Mouse (Mus musculus): Measurements from ENCODE around the gene Slc16a6.
A peak's percentile ranks its signal among the peaks of the same experiment; 100 is the strongest.
"Not testable (repeated sequence)": the region's sequence is repeated elsewhere in the genome, so short reads cannot be mapped to it uniquely, and the experiment has no call there.

The Slc16a6 gene

GRCm38 (mm10) chr11:109473171-109474085 lies at the start of gene Slc16a6, which contains the start of gene Arsg:
TSS of gene Slc16a6 (minus strand) at chr11:109473598.
TSS of gene Arsg (plus strand) at chr11:109473374.
- DNase-seq, result peak; percentile 88

DNA sequence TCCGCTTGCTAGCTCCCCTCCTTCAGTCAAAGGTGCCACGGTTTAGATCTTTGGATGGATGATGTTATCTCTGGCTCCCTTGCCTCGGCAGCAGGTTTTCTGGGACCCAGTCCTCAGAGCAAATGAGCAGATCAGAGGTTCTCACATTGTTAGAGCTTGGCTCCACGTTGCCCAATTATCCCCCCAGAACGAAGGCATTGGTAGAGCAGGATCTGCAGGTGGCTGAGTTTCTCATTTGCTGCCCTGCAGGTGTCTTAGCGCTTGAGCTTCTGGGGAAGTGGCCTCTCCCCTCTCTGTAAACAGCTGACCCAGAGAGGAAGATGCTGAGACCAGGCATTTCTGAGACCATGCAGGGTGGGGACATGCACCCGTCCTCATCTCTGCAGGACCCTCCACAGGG lies 47.6 kb upstream of the Slc16a6 start:
- DNase-seq, result no peak

- DNase-seq, result no peak
These were observed 44.4 kb upstream of the Slc16a6 start for GRCm38 (mm10) chr11:109517816-109518215.

DNA sequence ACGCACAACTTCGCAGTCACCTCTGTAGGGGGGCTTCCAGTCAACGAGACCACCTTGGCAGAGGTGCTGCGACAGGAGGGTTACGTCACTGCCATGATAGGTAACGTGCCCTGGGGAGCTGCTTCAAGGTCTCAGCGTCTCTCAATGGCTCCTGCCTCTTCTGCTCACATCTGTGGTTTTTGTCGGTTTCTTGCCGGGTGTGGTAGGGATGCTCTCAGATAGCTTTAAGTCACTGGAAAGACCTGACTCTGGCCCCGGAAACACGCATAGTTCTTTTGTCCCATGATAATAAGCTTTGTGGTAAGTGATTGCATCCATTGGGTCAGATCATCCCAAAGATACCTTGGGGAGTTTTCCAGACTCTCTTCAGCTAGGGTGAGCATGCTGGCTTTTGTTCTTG lies 43.9 kb upstream of the Slc16a6 start:
- DNase-seq, result no peak

DNA sequence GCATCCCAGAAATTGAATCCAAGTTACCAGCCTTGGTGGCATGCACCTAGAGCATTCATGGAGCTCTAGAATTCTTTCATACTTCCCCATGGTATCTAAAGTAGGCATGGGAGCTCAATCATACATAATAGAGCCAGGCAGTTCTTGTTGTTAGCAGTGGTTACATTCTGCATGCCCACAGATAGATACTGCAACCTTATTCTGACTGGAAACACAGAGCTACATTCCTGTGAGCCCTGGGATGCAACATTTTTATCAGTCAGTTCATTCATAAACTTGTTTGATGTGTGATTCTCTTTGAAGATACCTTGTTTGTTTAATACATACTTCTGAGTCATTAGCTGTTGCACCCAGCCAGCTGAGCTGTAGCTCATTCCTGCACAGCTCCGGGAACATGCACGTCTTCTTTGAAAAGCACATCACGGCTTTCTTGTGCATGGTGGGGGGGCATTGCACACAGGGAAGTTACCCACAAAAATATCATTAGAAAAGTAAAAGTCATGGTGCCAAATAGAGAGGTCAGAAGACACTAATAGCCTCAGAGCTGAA lies 40.7 kb upstream of the Slc16a6 start:
- no peak for DNase-seq

DNA sequence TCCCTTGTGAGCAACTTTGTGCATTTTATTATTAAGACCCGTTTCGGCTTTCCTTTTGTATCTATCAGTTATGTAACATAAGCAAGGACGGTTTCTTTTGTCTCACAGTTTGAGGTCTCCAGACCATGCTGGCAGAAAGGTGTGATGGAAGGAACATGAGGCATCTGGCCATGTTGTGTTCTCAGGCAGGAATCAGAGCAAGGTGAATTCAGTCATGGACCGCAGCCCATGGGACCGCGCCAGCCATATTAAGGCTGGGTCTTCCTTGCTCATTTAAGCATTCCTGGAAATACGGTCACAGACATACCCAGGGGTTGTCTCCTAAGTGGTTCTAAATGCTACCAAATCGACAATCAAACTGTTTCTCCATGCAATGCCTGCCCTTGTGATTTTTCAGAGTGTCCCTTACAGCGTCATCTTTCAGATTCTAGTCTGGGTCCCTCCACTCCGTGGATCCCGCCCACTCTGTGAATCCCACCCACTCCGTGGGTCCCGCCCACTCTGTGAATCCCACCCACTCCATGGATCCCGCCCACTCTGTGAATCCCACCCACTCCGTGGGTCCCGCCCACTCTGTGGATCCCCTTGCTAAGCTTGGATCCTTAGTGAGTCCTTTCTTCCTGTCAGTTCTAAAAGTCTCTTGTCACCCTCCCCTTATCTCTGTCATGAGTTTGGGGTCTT lies 39.7 kb upstream of the Slc16a6 start:
- DNase-seq, result no peak

GRCm38 (mm10) chr11:109507068-109507467 lies 33.7 kb upstream of the Slc16a6 start:
- no peak for DNase-seq

- no peak for DNase-seq
These were observed 32.4 kb upstream of the Slc16a6 start for GRCm38 (mm10) chr11:109505823-109506222.

GRCm38 (mm10) chr11:109504977-109505376 lies 31.6 kb upstream of the Slc16a6 start:
- no peak for DNase-seq

- no peak for DNase-seq
These were observed 26.8 kb upstream of the Slc16a6 start for GRCm38 (mm10) chr11:109500206-109500605.

DNA sequence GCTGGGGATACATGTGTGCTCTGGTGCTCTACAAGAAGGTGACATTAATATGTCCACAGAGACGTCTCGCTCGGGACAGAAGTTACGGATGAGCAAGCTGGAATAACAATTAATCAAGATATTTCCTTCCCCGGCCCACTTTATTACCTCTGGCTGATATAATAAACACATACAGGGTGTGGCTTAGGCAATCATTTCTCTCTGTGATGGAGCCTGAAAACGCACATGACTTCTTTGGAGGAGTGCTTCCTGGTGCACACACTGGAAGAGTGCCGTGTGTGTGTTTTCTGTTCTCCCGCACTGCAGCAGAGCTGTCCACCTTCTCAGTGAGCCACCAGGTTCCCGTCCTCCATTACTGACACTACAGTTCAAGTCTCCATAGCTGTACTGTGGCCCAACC lies 24.6 kb upstream of the Slc16a6 start:
- DNase-seq, result no peak

- no peak for DNase-seq
These were observed 23.8 kb upstream of the Slc16a6 start for GRCm38 (mm10) chr11:109496996-109497714.

- no peak for DNase-seq
These were observed 23.1 kb upstream of the Slc16a6 start for GRCm38 (mm10) chr11:109496475-109496993.

GRCm38 (mm10) chr11:109495771-109496474 lies 22.5 kb upstream of the Slc16a6 start:
- no peak for DNase-seq

DNA sequence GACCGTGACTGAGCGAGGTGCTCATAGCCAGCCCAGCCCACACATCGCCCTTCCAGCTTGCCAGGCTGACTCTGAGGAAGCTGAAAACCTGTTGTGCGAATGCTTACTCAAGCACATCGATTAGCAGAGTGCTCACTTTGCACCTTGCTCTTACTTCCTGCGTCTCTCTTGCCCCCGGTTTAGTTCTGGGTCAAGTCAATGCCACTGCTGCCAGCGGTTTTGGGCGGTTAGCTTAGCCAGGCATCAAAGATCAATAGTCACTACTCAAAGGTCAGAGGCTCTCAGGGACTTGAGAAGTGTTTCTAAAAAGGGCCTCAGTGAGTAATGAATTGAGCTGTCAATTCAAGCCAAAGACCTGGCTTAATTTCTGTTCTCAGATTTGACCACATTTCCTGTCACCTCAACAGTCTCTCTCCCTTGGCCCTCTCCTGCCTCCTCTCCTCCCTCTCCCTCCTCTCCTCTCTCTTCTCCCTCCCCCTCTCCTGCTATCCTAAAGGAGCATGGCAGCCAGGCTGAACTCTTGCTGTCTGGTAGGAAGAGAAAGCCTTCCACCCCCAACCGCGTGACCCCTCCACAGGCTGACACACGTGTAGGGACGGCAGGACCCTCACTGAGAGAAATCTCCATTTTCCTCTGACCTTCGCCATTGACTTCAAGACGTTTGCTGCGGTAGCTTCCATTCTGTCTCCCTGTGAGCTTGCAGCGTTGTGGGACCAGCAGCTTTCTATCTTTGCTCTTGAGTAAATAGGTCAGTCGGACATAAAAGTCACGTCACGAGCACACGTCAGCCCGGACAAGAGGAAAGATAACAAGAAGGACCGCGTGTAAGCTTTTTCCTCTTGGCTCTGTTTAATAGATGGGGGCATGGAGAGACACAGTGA lies 21.7 kb upstream of the Slc16a6 start:
- no peak for DNase-seq

GRCm38 (mm10) chr11:109492847-109493464 lies 19.6 kb upstream of the Slc16a6 start:
- not testable (repeated sequence) for DNase-seq

DNA sequence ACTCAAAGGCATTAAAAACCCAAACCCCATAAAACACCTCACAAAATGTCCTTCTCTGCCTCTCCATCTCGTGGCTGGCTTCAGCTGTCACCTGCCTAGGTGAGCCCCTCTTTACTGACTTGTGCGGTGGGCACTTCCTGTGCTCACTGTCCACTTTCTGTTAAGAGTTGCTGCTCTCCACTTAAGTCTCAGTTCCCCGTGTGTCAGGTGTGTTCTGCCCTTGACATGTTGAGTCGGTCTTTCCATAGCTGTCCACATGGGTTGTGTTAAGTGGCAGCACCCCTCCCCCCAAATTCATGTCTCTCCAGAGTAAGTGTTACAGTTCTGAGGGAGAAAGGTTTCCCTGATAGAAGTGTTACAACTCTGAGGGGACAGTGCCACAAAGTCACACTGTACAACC lies 18.4 kb upstream of the Slc16a6 start:
- DNase-seq, result no peak

DNA sequence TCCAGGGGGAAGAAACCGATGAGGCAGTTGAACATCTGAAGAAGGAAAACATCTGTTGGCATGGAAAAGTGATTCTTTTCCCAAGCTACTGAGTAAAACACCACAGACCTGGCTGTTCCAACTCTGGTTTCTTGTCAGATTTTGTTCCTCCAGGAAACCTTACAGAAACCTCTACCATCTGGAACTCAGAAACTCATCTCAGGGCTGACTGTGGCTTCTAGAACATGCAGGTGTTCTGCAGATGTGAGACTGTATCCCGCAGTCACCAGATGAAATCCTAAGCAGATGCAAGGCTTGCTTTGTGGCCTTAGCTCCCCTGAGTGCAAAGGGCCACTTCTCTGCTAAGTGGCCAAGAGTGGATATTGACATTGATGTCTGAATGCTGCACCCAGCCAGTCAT lies 16.4 kb upstream of the Slc16a6 start:
- no peak for DNase-seq

- no peak for DNase-seq
These were observed 14.7 kb upstream of the Slc16a6 start for GRCm38 (mm10) chr11:109487991-109488684.

DNA sequence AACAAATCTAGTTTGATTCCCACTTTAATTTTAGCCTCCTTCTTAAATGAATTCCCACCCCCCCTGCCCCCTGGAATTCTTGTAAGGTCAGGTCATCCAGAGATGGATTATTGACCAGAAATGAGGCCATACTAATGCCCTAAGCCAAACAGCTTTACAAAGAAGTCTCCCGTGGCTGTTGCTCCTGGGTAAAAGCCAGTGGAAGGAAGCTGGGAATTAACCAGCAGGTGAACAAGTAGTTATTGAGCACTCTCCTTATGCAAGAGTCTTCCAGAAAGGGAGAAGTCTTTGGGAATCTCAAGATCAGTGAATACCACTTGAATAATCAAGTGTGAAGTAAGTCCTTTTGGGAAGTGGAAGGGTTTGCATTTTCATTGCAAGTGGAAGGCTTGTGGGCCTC lies 13.7 kb upstream of the Slc16a6 start:
- DNase-seq, result no peak
